Mouse (Mus musculus) liver, adult 2 months (tissue): ENCODE results near the gene Pi4kb. TPM values are rescaled to one million over a fixed set of nuclear protein-coding genes. Genes with fewer than 3 reads are reported as not detected.
"Not testable (repeated sequence)": the region's sequence is repeated elsewhere in the genome, so short reads cannot be mapped to it uniquely, and the experiment has no call there.

Source experiments
- DNase-seq: peaks from one replicate; pipeline ENCODE4 v3.0.0-alpha.2; 2011; ENCODE audit warnings: low read depth, low spot score; ENCODE audit errors: extremely low read depth
- H3K27ac ChIP-seq: fragments of 200-500 bp; replicated peaks from 2 replicates; pipeline ENCODE4 v1.5.1; 2012; ENCODE audit warnings: low read depth, mild to moderate bottlenecking, control low read depth, inconsistent platforms, low read length; ENCODE audit not compliant: insufficient read depth
- H3K27me3 ChIP-seq: fragments of 200-500 bp; 2 replicates; pipeline ENCODE4 v1.6.1; 2012; ENCODE audit warnings: mild to moderate bottlenecking, moderate library complexity, low read length, inconsistent platforms; ENCODE audit not compliant: control insufficient read depth, insufficient read depth
- H3K36me3 ChIP-seq: fragments of 200-500 bp; 2 replicates; pipeline ENCODE4 v1.6.1; 2012; ENCODE audit warnings: low read length, inconsistent platforms; ENCODE audit not compliant: control insufficient read depth, insufficient read depth
- H3K4me1 ChIP-seq: fragments of 200-500 bp; 2 replicates; pipeline ENCODE4 v1.6.1; 2011; ENCODE audit warnings: low read length; ENCODE audit not compliant: control insufficient read depth, insufficient read depth
- H3K4me3 ChIP-seq: fragments of 200-500 bp; 2 replicates; pipeline ENCODE4 v1.5.1; 2011; ENCODE audit warnings: low read depth, mild to moderate bottlenecking, control low read depth, low read length, moderate library complexity; ENCODE audit not compliant: insufficient read depth
- H3K79me2 ChIP-seq: fragments of 200-500 bp; 2 replicates; pipeline ENCODE4 v1.6.1; 2012; ENCODE audit warnings: inconsistent platforms, mild to moderate bottlenecking, low read length, moderate library complexity; ENCODE audit not compliant: control insufficient read depth, insufficient read depth
- H3K9ac ChIP-seq: fragments of 200-500 bp; 2 replicates; pipeline ENCODE4 v1.6.1; 2012; ENCODE audit warnings: low read depth, mild to moderate bottlenecking, control low read depth, inconsistent platforms, low read length
- CTCF ChIP-seq: fragments of 200-500 bp; IDR thresholded peaks from 2 replicates; pipeline ENCODE4 v1.5.1; 2011; ENCODE audit warnings: low read depth, low read length, control low read depth
- POLR2A ChIP-seq: fragments of 200-500 bp; IDR thresholded peaks from 2 replicates; pipeline ENCODE4 v1.6.1; 2011; ENCODE audit warnings: low read length, control low read depth; ENCODE audit not compliant: insufficient read depth; ENCODE audit errors: extremely low read depth
- WGBS: fragments of 180-500 bp; shearing (Covaris S2); methylation state at CpG from one replicate; pipeline ENCODE4 v1.1.7; 2018; 5-methylcytosine and 5-hydroxymethylcytosine counted together
- polyA plus RNA-seq: library from polyadenylated mRNA; depleted of rRNA; stranded (reverse); fragments of >200 nt; gene quantifications from 2 replicates; pipeline ENCODE4 v1.2.3, GENCODE M21; 2012
- total RNA-seq: library from RNA; depleted of rRNA; stranded (reverse); fragments of >200 nt; gene quantifications from 2 replicates; pipeline ENCODE4 v1.2.3, GENCODE M21; 2014

The Pi4kb gene
- total and polyA plus RNA-seq, 2 experiments: 26.0 to 26.5 TPM

DNA sequence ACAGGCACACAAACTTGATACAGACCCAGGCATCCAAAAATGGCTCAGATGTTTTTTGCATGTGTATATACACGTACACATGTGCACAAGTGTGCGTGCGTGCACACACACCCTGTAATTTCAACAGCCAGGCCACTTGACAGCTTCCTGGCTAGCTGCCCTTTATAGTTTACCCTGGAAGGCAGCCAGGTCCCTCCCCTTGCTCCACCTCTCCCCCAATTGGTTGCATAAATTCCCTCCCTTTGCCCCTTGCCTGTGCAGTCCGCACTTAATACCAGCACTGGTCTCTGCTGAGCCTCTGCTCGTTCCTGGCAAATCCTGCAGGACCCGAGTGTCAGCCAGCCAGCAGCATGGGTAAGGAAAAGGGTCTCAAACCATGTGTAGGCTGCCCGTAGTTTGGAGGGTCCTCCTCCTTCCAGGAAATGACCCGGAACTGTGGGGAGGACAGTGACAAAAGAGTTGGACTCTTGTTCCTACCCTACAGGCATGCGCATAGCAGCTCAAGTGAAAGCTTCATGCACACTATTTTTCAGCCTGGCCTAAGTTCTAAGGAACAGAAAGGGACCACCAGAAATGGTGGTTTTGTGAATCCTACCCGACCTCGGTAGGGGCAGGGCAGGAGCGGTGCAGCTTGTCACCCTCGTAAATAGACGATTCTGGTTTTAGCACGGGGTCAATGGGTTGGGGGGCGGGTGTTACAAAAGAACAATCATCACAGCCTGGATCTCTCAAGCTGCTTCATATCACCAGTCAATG lies 41.5 kb upstream of the Pi4kb start, which contains the start of gene Selenbp1:
Selenbp1 (plus strand) TSS at position 248 of the 756 bp plus-strand sequence.
- DNase-seq: peak; percentile 91
- Histone ChIP-seq H3K27ac (peak within 1 kb of the TSS; percentile 92), H3K79me2 (no peaks in the 10 kb centered on the region; the same call in 1 of the 2 replicates), H3K4me3 (peak within 1 kb of the TSS; percentile 70), H3K9ac (peak within 1 kb of the TSS; percentile 80), H3K36me3 (peaks cover 2% of the 10 kb centered on the region; the same call in 1 of the 2 replicates), H3K27me3 (no peaks in the 10 kb centered on the region), H3K4me1 (peaks cover 15% of the 10 kb centered on the region)
- TF ChIP-seq CTCF: no peak
- TF ChIP-seq POLR2A: peak; percentile 94
- under 1% methylated on average over 16 of the region's 16 CpGs for WGBS

DNA sequence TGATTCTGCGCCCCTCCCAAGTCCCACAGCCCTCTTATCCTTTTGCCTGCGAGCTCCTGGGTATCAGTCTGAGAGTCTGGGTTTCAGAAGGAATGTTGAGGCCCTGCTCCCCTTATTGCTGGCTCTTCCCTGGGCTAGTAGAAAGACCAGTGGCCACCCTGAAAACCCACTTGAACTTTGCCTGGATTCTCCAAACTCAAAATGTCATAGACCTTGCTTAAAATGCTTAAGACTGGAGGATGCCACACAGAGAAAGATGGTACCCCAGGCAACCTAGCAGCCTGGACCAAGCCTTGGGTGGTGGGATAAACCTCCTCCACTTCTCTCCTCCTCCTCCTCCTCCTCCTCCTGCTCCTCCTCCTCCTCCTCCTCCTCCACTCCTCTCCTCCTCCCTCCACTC lies 40.9 kb upstream of the Pi4kb start:
- H3K27me3 ChIP-seq, H3K36me3 ChIP-seq, DNase-seq, H3K79me2 ChIP-seq: not testable (repeated sequence)
- WGBS: no CpG with 5 or more reads among the region's 2 CpGs
- Histone ChIP-seq H3K4me1 (peaks cover 15% of the 10 kb centered on the region), H3K9ac (peak overlapping the region; percentile 64), H3K4me3 (peak overlapping the region; percentile 57), H3K27ac (peak overlapping the region; percentile 92)

DNA sequence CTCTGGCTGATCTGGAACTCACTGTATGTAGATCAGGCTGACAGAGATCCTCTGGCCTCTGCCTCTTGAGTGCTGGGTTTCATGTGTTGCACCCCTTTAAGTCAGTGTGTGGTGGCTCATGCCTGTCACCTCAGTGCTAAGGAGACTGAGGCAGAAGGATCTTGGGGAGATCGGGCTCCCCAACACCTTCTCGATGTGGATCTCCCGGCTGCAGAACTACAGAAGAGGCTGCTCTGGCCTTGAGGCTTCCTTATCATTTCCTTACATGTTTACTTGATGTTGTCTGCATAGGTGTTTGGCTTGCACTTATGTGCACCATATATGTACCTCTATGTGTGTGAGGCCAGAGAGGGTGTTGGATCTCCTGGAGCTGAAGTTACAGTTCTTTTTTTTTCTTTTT lies 40.0 kb upstream of the Pi4kb start:
- Histone ChIP-seq H3K27ac (peak overlapping the region; percentile 54), H3K4me3 (peak overlapping the region; percentile 31), H3K4me1 (peaks cover 13% of the 10 kb centered on the region), H3K9ac (peak overlapping the region; percentile 54; the same call in 1 of the 2 replicates)
- not testable (repeated sequence) for H3K36me3 ChIP-seq, H3K27me3 ChIP-seq, H3K79me2 ChIP-seq, DNase-seq
- 66% methylated on average over 3 of the region's 3 CpGs for WGBS

DNA sequence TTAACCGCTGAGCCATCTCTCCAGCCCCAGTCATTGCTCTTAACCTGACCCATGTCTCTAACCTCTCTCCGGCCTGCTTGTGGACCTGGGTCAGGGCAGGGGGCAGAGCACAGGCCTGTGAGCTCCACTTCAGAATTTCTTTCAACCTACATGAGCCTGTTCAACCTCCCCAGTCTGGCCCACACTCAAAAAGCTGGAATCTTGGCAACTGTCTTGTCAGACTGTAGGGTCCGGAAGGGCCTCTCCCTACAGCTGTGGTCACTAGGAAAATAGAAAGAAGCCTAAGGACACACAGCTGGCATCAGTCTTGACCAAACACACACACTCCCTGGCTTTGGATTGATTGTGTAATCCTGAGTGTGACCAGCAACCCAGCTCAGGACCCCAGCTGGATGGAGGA lies 39.2 kb upstream of the Pi4kb start:
- Histone ChIP-seq H3K4me1 (peaks cover 13% of the 10 kb centered on the region), H3K27ac (peak overlapping the region; percentile 15; the same call in 1 of the 2 replicates)
- not testable (repeated sequence) for H3K79me2 ChIP-seq, H3K36me3 ChIP-seq, H3K9ac ChIP-seq, H3K27me3 ChIP-seq, H3K4me3 ChIP-seq
- DNase-seq: peak; percentile 75
- WGBS: 15% methylated on average over 3 of the region's 3 CpGs

DNA sequence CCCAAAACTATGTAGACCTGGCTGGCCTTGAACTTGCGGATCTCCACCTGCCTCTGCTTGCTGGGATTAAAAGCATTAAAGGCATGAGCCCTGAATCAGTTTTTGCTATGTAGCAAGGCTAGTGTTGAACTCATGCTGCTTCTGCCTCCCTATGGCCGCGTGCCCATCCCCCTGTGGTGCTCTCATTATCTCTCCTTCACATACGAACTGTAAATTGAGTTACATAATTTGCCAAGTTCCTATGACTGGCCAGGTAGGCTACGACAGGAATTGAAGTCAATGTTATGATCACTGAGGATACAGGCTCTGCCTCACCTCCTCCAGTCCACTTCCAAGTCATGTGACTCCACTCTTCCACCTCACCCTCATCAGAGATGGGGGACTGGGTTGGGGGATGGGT lies 38.4 kb upstream of the Pi4kb start:
- not testable (repeated sequence) for H3K27me3 ChIP-seq, H3K27ac ChIP-seq, H3K4me3 ChIP-seq, H3K9ac ChIP-seq, DNase-seq, H3K79me2 ChIP-seq
- 67% methylated on average over 5 of the region's 5 CpGs for WGBS
- peaks cover 11% of the 10 kb centered on the region for H3K4me1 ChIP-seq
- H3K36me3 ChIP-seq: peaks cover 10% of the 10 kb centered on the region

DNA sequence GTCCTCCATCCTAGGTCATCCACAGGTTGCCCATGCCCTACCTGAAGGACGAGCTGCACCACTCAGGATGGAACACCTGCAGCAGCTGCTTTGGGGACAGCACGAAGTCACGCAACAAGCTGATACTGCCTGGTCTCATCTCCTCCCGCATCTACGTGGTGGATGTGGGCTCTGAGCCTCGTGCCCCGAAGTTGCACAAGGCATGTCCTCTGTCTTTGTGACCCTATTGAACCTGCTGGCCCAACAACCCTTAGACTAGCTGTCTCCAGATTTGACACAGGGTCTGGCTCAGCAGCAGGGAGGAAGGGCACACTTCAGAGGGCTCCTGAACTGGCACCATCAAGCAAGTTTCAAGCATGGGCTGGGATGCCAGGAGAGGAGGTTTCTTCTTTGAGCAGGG lies 37.3 kb upstream of the Pi4kb start:
- H3K79me2 ChIP-seq, H3K9ac ChIP-seq, H3K27ac ChIP-seq, H3K27me3 ChIP-seq, H3K4me3 ChIP-seq: not testable (repeated sequence)
- peaks cover 11% of the 10 kb centered on the region for H3K4me1 ChIP-seq
- peak; percentile 47 for DNase-seq
- peaks cover 12% of the 10 kb centered on the region for H3K36me3 ChIP-seq
- WGBS: 51% methylated on average over 7 of the region's 7 CpGs

DNA sequence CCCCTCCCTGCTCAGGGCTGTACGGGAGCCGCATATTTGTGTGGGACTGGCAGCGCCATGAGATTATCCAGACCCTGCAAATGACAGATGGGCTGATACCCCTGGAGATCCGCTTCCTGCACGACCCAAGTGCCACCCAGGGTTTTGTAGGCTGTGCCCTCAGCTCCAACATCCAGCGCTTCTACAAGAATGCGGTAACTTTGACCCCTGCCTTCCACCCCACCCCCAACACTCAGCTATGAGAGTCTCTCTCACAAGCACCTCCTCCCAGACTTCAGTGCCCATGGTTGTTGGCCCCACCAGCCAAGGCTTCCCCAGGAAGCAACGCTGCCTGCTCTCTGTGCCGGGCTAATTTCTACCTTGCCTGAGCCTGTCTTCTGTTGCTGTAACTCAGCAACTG lies 34.5 kb upstream of the Pi4kb start:
- not testable (repeated sequence) for H3K79me2 ChIP-seq, H3K27me3 ChIP-seq, H3K4me1 ChIP-seq, DNase-seq, H3K4me3 ChIP-seq, H3K27ac ChIP-seq, H3K9ac ChIP-seq
- H3K36me3 ChIP-seq: peaks cover 12% of the 10 kb centered on the region
- 77% methylated on average over 9 of the region's 9 CpGs for WGBS

DNA sequence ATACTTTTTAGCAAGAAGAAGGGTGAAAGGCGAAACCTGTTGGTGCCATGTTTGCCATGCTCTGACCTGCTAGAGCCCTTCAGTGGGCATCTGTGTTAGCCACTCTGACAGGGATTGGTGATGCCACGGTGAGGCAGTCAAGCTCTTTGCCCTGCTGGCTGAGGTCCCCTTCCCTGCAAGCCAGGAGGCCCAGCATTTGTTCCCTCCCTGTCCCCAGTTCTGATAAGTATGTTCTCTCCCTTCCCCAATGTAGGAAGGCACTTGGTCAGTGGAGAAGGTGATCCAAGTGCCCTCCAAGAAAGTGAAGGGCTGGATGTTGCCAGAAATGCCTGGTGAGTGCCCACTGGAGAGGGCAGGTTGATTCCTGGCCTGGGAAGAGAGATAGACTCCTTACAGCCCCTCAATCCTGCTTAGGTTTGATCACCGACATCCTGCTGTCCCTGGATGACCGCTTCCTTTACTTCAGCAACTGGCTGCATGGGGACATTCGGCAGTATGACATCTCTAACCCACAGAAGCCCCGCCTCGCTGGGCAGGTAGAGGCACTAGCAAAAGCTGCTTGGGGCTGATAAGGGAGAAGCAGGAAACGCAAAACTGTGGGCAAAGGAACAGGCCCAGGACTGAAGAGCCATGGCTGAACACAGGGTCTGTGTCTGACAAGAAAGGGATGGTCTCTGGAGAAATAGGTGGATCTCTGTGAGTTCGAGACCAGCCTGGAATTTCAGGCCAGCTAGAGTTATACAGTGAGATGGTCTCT lies 32.1 kb upstream of the Pi4kb start:
- not testable (repeated sequence) for H3K4me3 ChIP-seq, H3K27me3 ChIP-seq, H3K4me1 ChIP-seq, H3K9ac ChIP-seq, H3K79me2 ChIP-seq, H3K27ac ChIP-seq, DNase-seq
- WGBS: 80% methylated on average over 9 of the region's 9 CpGs
- H3K36me3 ChIP-seq: peaks cover 12% of the 10 kb centered on the region
